Mouse (Mus musculus) left cerebral cortex, postnatal 10 days (tissue): ENCODE measurements around the gene Slc9a1. TPM values are rescaled to one million over a fixed set of nuclear protein-coding genes. Genes with fewer than 3 reads are reported as not detected.
A peak's percentile ranks its signal among the peaks of the same experiment; 100 is the strongest.

Source experiments
- DNase-seq, 2 experiments: peaks; one replicate each; pipeline ENCODE4 v3.0.0; 2021 to 2022; ENCODE audit warnings: low spot score in 2 of 2, mixed read lengths in 1 of 2; ENCODE audit errors: extremely low spot score in 1 of 2
- intact Hi-C: fragments of 180-260 bp; cut with DNase I; formaldehyde crosslinking; loops from one replicate; pipeline ENCODE4 v1.15.1; 2025
- total RNA-seq, 2 experiments: library from RNA; stranded (reverse); gene quantifications; 2 replicates each; pipeline ENCODE4 v1.2.3; 2021

Gene Slc9a1
- total RNA-seq, 2 experiments from 2014 or later: 37.3 to 40.9 TPM

DNA sequence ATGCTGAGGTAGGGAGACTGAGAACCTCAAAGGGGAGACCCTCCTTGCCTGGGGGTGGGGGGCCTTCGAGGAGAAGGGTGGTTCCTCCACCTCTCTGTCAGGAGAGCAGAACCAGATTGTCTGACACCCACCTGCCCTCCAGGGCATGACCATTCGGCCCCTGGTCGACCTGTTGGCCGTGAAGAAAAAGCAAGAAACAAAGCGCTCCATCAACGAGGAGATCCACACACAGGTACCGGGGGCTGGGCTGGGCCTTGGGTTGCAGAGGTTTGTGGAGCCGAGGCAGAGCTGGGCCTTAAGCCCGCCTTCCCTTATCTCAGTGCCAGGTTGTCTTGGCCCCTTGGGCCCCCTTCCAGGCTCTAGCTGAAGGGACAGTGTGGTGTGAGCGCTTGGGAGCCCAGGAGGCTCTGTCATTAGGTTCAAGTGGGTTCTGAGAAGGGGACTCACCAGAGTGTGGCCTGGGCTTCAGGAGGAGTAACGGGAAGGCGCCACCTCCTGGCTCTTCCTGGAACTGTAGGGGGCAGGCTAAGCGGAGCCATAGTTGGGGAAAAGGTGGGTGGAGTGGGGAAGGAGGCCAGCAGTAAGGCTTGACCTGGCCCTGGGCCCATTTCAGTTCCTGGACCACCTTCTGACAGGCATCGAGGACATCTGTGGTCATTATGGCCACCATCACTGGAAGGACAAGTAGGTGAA is 50.0 kb downstream of the Slc9a1 start:
- peak in 1 of 2 experiments; percentile 80 for DNase-seq
- intact Hi-C loops: loop anchor here (5.0 kb wide), 1 partner anchor 107 kb away; no protein-coding TSS in a partner anchor

DNA sequence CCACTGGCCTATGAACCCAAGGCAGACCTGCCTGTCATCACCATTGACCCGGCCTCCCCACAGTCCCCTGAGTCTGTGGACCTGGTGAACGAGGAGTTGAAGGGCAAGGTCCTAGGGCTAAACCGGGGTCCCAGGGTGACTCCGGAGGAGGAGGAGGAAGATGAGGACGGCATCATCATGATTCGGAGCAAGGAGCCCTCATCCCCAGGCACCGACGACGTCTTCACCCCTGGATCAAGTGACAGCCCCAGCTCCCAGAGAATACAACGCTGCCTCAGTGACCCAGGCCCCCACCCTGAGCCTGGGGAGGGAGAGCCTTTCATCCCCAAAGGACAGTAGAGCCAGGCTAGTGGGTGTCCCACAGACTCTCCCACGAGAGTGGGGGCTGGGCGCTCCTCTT is 52.5 kb downstream of the Slc9a1 start:
- intact Hi-C loops: loop anchor here (5.0 kb wide), 1 partner anchor 110 kb away; no protein-coding TSS in a partner anchor
- DNase-seq: peak in 1 of 2 experiments; percentile 22

DNA sequence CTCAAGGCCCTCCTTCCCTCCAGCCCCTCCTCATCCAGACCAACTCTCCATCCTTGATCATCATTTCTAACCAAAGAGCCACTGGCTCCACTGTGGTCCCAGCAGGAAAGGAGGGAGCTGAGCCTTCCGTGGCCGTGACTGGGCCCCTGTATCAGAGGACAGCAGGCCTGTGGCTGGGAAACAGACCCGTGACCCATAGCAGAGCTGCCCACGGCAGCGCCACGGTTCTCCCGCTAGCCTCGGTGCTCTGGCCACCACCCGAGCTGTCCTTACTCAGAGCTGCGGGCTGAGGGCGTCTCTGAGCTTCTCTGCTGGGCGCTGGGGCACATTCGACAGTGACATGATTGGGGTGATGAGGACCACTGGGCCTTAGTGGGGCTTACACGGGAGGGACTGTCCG is 53.1 kb downstream of the Slc9a1 start:
- peak in 1 of 2 experiments; percentile 31 for DNase-seq
- intact Hi-C loops: loop anchor here (5.0 kb wide), 1 partner anchor 110 kb away; no protein-coding TSS in a partner anchor

DNA sequence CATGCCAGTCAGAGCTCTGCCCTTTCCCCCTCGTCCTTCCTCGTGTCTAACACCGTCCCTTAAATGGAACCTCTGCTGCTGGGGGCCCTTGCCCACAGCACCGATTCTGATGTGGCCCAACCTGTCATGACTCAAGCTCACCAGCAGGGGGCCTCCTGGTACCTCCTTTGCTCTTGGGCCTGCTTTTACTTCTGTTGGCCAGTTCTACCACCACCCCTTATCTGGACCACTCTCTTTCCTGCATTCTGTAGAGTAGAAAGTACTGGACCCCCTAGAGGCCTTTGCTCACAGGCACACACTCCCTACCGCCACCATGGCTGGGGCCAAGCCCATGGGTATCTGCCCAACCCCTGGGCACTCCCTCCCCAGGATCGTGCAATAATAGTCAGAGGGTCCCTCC is 53.6 kb downstream of the Slc9a1 start:
- intact Hi-C loops: loop anchor here (5.0 kb wide), 1 partner anchor 111 kb away; no protein-coding TSS in a partner anchor
- peak; percentile 24 to 62 for DNase-seq

DNA sequence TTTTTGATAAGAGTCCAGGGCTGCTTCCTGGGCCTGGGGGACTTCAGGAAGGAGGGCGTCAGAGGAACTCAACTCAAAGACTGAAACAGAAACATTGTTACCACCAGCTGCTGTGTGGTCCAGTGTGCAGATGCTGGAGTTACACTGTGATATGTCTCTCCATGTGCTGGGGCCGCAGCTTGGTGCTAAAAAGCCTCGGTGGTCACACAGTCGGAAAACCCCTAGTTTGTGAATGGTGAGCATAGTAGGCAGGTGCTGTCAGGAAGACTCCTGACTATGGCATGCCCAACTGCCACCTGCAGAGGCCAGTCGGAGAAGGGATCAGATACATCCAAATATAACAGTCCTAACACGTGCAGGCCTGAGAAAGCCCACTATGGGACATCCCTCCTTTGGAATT is 54.2 kb downstream of the Slc9a1 start:
- no peak for DNase-seq
- intact Hi-C loops: loop anchor here (1.0 to 5.0 kb wide), 2 partner anchors 28 to 111 kb away; no protein-coding TSS in a partner anchor

DNA sequence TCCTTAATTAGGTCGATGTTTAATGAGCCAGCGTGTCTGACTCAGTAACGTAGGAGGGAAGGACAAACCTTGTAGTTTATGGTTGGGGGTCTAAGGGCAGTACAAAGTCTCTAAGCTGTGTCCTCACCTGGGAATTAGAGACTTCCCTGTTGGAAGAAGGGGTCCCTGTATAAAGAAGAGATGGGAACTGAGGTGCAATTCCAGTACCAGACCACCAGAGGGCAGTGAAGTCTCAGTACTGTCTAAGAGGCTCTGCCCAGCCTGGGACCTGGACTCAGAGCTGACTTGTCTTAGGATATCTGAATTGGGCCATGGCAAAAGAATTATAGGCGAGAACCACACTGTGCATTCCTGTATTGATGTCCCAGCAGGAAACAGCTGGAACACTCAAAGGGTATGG is 54.6 kb downstream of the Slc9a1 start:
- intact Hi-C loops: loop anchor here (1.0 to 5.0 kb wide), 2 partner anchors 27 to 112 kb away; no protein-coding TSS in a partner anchor
- DNase-seq: peak; percentile 75 to 76

DNA sequence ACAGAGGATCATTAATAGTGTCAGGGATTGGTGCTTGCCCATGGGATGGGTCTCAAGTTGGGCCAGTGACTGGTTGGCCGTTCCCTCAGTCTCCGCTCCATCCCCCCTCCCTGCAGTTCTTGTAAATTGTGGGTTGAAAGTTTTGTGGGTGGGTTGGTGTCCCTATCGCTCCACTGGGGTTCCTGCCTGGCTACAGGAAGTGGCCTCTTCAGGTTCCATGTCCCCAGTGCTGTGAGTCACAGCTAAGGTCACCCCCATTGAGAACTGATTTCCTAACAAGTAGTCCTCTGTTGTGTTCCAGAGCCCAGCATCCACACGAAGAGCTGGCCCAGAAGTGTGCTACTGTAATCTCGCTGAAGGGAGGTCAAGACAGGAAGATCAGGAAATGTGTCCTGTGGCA is 56.6 kb downstream of the Slc9a1 start:
- intact Hi-C loops: no loop called here

DNA sequence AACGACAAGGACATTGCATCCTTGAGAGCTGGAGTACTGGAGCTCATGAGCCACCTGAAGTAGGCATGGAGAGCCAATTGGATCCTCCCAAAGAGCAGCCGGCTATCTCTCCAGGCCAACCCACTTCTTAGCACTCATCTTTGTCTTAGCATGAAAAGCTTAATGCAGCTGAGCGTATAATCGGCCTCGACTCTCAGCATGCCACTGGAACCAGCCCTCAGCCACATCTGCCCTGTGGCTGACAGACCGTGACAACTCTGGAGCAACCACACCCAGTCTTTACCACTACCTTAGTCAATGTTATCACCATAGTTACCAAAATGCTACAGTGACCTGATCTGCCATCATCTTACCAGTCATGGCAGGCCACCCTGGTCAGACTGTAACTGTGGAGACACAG is 62.0 kb downstream of the Slc9a1 start:
- no peak for DNase-seq
- intact Hi-C loops: no loop called here

More for the DNA sequence above, 56.6 kb downstream of the Slc9a1 start:
- no peak for DNase-seq

DNA sequence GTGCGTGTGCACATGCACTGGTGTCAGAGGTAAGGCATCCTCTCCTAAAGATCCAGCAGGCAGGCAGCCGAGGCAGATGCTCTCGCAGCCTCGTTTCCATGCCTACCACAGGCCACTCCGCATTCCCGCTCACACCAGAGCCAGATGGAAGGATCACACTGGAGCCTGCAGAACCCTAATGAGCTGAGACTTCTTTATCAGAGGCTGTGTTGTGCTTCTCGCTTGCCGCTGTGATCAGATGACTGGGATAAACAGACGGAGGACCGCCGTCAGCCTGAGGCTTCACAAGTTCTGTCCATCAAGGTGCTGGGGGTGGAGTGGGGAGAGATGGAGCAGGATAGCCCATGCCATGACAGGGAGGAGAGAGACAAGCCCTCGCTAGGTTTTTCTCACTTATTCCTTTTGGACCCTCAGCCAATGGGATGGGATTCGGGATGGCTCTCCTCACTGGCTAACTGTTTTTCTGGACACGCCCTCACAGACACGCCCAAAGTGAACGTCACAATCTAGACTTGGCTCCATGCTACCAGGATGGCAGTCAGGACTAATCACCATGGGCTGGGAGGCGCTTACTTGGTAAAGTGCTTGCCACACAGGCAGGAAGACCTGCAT is 63.2 kb downstream of the Slc9a1 start:
- intact Hi-C loops: no loop called here

DNA sequence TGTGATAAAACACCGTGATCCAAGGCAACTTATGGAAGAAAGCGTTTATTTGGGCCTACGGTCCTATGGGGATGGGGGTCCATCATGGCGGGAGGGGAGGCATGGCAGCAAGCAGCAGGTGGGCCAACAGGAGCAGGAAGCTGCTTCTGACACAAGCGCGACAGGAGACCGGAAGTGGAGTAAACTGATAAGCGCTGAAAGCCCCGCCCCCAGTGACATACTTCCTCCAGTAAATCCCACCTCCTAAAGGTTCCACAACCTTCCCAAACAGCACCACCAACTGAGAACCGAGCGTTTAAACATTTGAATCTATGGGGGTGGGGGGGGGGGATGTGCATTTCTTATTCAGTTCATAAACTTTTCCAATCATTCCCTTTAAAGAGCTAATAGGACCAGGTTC is 66.4 kb downstream of the Slc9a1 start:
- intact Hi-C loops: no loop called here
- DNase-seq: no peak

More for the DNA sequence above, 63.2 kb downstream of the Slc9a1 start:
- DNase-seq: peak in 1 of 2 experiments; percentile 59

DNA sequence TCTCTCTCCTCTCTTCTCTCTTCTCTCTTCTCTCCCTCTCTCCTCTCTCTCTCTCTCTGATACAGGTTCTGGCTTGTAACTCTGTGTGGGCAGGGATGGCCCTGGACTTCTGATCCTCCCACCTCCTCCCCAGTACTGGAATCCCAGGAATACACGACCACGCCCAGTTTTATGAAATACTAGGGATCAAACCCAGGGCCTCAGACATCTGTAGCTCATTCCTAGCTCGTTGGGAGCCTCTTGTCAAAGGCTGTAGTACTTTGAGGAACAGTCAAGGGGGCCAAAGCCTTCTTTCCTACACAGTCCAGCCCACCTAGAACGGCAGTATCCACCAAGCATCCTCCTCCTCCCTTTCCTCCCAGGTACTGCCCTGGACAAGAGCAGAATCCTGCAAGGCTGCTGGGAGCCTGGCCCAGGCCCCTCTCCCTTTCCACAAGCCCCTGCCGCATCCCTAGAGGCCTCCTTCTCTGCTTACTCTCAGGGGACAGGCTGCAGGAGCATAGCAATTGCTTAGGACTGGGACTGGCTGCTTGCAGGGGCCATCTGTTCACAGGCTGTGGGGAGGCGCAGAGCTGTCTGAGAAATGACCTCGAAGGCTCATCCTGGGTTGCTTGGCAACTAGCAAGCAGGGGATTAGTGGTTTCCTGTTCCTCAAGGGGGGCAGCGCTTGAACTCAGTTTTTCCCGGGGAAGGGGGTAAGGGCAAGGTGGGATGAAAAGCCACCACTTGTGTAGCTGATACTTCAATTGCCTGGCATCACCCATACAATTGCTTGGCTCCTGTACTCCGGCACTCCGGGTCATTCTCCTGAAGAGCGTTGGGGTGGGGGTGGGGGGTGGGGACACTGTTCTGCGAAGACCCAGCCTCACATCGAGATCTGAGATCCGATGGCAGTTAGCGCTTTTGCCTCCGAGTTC is 70.2 kb downstream of the Slc9a1 start:
- peak; percentile 53 to 68 for DNase-seq
- intact Hi-C loops: no loop called here

DNA sequence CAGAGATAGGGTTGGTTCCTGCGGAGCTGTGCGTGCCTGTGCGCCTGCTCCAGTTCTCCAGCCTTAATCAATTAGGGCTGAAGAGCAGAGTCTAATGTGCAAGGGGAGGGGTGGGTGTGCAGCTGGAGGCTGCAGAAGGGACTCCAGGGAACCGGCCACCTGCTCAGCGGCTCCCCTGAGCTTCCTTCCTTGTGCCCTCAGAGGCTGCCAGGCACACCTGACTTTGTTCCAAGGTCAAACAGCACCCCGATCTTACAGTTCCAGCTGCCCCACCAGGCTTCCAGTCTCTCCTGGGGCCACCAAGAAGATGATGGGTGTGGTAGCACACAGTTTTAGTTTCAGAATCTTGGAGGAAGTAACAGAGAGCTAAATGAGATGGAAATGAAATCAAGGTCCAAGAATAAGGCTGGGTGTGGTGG is 70.9 kb downstream of the Slc9a1 start:
- intact Hi-C loops: no loop called here
- no peak for DNase-seq

DNA sequence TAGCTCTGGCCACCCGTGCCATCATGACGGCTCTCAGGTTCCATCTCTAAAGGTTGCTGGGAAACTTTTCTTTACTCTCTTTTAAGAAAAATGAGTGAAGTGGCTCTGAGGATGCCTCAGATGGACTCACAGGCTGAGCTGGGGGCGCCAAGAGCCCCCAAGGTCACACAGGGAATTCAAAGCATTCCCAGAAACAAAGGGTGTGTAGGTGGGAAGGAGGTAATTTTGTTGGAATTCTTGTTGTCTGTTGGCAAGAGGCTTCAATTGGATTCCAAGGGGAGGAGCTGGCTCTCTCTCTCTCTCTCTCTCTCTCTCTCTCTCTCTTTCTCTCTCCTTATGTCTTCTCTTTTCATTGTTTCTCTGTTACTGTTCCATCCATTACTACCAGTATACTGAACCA is 72.7 kb downstream of the Slc9a1 start:
- no peak for DNase-seq
- intact Hi-C loops: no loop called here

DNA sequence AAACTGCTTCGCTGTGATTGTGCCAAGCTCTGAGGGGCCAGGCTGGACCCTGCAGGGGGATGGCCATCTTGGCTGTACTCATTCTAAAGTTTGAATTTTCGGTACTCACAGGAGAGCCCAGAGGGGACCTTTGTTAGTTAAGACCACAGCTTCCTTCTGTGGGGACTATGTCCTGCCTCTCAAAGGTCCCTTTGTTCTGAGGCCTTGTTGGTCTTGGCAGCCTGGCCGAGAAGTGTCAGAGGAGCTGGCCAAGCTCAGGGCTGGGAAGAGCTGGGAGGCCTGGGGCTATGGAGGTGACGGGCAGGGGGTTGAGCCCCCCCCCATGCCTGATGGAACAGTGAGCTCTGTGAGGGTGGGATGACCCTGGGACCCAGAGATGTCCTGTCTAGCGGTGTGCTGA is 73.6 kb downstream of the Slc9a1 start:
- peak; percentile 38 to 68 for DNase-seq
- intact Hi-C loops: no loop called here

DNA sequence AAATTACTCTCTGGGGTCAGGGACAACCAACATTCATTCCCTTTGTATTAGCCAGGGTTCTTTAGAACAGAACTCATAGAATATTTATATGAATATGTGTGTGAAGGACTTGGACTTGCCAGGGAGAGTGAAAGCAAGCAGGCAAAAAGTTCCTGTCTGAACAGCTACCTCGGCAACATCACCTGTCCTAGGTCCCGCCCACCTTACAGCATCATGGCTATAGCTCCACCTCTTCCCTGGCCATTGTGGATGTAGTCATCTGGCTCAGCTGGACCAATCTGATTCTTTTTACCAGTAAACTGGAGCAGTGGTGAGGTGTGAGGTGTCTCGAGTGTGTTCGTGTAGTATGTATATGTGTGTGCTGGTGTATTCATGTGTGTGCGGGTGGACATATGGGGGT is 76.2 kb downstream of the Slc9a1 start:
- intact Hi-C loops: no loop called here
- no peak for DNase-seq

DNA sequence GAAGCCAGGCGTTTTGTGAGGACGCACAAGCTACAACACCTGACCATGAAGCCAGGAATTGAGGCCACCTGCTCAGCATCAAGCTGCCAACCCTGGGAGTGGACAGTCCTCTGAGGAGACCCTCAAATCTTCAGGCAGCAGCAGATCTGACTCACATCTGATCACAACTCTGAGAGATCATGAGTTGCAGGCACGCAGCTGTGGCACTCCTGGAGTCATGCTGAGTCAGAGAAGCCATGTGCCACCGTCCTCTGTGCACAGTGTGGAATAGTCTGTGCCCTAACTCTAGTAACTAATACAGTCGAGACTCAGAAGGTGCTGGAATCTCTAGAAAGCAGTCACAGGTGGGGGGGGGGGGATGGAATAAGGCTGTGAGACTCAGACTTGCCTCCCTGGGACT is 77.9 kb downstream of the Slc9a1 start:
- intact Hi-C loops: no loop called here
- DNase-seq: no peak

DNA sequence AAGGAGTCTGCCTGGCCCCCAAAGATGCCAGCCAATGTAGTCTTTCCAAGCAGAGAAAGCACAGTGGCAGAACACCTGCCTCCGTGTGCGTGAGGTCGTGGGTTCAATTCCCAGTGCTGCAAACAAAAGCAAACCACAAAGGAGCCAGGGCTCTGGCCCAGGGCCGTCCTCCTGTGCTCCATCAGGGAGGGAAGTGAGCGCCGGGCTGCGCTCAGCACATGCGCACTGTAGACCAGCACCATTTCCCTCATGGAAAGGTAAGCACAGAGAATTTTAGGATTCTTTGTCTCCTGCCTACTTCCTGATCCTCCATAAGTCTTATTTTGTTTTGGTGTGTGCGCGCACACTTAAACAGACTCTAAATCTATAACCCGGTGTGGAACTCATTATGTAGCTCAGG is 78.5 kb downstream of the Slc9a1 start:
- no peak for DNase-seq
- intact Hi-C loops: no loop called here

DNA sequence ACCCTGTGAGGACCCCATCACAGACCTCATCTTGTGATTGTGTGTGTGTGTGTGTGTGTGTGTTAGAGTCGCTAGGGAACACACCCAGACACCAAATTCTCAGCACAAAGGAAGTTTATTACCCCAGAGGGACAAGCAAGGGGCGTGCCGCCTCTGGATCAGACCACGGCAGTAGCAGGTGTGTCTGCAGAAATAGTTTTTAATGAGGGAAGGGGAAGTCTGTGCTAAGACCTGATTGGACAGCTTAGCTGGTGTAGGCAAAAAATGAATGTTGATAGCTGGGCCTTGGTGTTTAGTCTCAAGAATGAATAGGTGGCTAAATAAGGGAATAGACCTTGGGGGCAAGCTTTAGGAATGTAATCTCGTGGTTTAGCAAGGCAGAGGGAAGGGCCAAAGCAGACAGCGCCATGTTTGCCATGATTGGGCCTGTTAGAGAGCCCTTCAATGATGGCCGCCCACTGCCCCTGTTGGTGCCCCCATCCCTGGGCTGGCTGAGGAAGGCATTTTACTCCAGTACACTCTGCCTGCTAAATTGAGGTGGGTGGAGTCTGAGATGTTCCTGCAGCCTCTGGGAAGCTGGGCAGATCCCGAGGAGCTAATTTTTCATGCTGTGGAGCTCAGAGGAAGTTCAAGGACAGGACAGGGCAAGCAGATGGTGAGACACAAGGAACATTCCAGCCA is 79.3 kb downstream of the Slc9a1 start:
- DNase-seq: no peak
- intact Hi-C loops: no loop called here

DNA sequence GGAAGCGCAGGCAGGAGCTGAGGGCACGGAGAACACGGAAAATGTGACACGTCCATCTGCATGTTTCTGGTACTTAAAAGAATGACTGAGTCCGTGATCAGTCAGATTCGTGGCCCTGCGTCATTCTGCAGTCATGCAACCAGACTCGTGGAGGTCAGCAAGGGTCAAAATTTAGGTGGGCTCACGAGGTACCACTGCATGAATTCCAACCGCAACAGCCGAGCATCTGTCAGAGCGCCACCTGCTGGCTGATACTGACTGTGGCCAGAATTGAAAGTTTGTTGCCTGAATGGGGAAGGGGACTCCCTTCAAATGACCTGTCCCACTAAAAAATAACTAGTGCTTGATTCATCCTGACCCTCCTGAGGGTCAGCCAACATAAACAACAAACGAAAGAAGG is 80.2 kb downstream of the Slc9a1 start:
- intact Hi-C loops: loop anchor here (5.0 to 10.0 kb wide), 3 partner anchors 137 to 495 kb away; no protein-coding TSS in a partner anchor

More for the DNA sequence above, 80.2 kb downstream of the Slc9a1 start:
- peak in 1 of 2 experiments; percentile 53 for DNase-seq
